Mouse (Mus musculus) midbrain, postnatal 0 days (tissue): ENCODE measurements at regions not wholly inside any gene's neighbourhood (a gene's known extent, or its start where the extent isn't known, plus 50 kb on each side); places are given as distances from the start of the nearest gene placed in this dataset.

ENCODE experiments used
- ATAC-seq: fragments of 200-750 bp; cut with Nextera tagmentation; 2 replicates; pipeline ENCODE4 v1.8.0; 2017; ENCODE audit warnings: moderate number of reproducible peaks, mild to moderate bottlenecking, moderate TSS enrichment, moderate library complexity; ENCODE audit not compliant: low FRiP score
- DNase-seq: peaks from one replicate; pipeline ENCODE4 v3.0.0-alpha.2; 2015; ENCODE audit warnings: low spot score
- H3K27ac ChIP-seq: fragments of 300-500 bp; sonication (generic); 2 replicates; pipeline ENCODE4 v1.5.1; 2014; ENCODE audit warnings: low read depth, mild to moderate bottlenecking, low read length, mixed read lengths
- H3K27me3 ChIP-seq: fragments of 300-500 bp; sonication (generic); 2 replicates; pipeline ENCODE4 v1.6.1; 2014; ENCODE audit warnings: low read length, control low read depth, mixed read lengths; ENCODE audit not compliant: insufficient read depth
- H3K36me3 ChIP-seq: fragments of 300-500 bp; sonication (generic); 2 replicates; pipeline ENCODE4 v1.6.1; 2014; ENCODE audit warnings: low read length, control low read depth, mixed read lengths; ENCODE audit not compliant: insufficient read depth
- H3K4me1 ChIP-seq: fragments of 300-500 bp; sonication (generic); 2 replicates; pipeline ENCODE4 v1.6.1; 2014; ENCODE audit warnings: mild to moderate bottlenecking, control low read depth, antibody characterized with exemption, low read length, mixed read lengths; ENCODE audit not compliant: insufficient read depth
- H3K4me2 ChIP-seq: fragments of 300-500 bp; sonication (generic); 2 replicates; pipeline ENCODE4 v1.6.1; 2014; ENCODE audit warnings: low read depth, mild to moderate bottlenecking, low read length, mixed read lengths; ENCODE audit not compliant: poor library complexity, severe bottlenecking
- H3K4me3 ChIP-seq: fragments of 300-500 bp; sonication (generic); 2 replicates; pipeline ENCODE4 v1.5.1; 2014; ENCODE audit warnings: low read depth, mild to moderate bottlenecking, low read length, moderate library complexity
- H3K9ac ChIP-seq: fragments of 300-500 bp; sonication (generic); replicated peaks from 2 replicates; pipeline ENCODE4 v1.6.1; 2014; ENCODE audit warnings: mild to moderate bottlenecking, low read length, moderate library complexity, mixed read lengths; ENCODE audit not compliant: poor library complexity, severe bottlenecking
- H3K9me3 ChIP-seq: fragments of 300-500 bp; sonication (generic); 2 replicates; pipeline ENCODE4 v1.6.1; 2016; ENCODE audit warnings: low read length, control low read depth
- CTCF ChIP-seq: IDR thresholded peaks from 2 replicates; pipeline ENCODE4 v1.5.1; 2016; ENCODE audit warnings: antibody characterized with exemption, mild to moderate bottlenecking
- WGBS: fragments of 180-500 bp; shearing (Covaris S2); extraction: QIAGEN DNeasy Blood & Tissue Kit; methylation state at CpG from one replicate; pipeline ENCODE4 v1.1.7; 2014; 5-methylcytosine and 5-hydroxymethylcytosine counted together

DNA sequence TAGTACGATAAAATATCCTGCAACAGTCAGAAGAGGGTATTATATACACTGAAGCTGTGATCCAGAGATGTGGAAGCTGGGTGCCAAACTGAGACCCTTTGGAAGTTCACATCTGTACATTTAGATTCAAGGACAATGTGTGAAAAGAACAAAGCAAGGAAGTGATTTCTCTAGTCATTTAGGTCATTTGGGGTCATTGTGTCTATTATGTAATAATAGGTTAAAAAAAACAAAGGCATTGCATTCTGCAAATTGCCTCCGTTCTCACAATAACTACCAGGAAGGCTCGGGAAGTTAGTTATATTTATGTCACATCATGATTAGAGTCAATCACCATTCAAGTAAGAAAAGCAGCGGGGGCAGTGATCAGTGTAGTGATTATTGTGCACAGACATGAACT lies 563.3 kb downstream of the Trim52 start:
- WGBS: 61% methylated on average over 4 of the region's 4 CpGs
- Histone ChIP-seq H3K9ac (no peak overlapping the region), H3K36me3 (no peaks in the 10 kb centered on the region), H3K4me3 (no peak overlapping the region), H3K4me2 (no peak overlapping the region), H3K27ac (no peak overlapping the region), H3K4me1 (no peaks in the 10 kb centered on the region), H3K9me3 (peaks cover 1% of the 10 kb centered on the region; the same call in 1 of the 2 replicates), H3K27me3 (no peaks in the 10 kb centered on the region)
- TF ChIP-seq CTCF: no peak
- DNase-seq: no peak
- ATAC-seq: no peak

DNA sequence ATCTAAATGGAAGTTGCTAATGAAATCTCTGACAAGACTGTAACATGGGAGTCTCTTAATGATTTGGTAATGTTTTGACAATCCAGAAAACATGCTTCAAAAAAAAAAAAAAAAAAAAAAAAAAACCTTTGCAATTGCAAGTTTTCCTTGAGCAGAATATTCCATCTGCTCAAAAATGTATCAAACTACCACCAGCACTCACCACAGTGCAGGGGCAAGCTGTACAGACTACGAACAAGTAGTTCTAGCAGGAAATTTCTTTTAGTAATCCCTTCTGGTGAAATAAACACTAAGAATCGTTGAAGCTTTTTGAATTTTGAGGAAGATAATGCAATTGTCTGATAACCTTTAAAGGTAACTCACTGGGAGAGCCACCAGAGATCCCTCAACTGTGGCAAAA lies 572.0 kb downstream of the Trim52 start:
- 58% methylated on average over 2 of the region's 2 CpGs for WGBS

DNA sequence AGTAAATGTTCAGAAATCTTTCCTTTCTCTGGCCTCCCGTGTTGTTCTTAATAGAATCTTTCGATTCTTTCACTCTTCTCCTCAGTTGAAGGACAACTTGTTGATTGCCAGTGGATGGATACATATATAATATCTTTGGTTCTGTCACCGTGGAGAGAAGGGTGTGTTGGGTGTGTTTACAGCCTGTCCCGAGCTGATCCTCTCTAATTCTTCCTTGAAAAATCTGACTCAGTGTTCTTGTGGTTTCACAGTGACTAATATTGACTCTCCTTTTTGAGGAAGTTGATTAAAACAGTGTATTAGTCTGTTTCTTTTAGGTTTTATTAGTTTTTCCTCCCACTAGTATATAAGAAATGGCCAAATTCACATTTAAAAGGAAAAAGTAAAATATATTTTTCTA lies 575.2 kb downstream of the Trim52 start:
- Histone ChIP-seq H3K36me3 (no peaks in the 10 kb centered on the region), H3K4me3 (no peak overlapping the region), H3K4me2 (no peak overlapping the region), H3K9me3 (no peaks in the 10 kb centered on the region), H3K9ac (no peak overlapping the region), H3K27ac (no peak overlapping the region), H3K27me3 (no peaks in the 10 kb centered on the region), H3K4me1 (no peaks in the 10 kb centered on the region)
- WGBS: 79% methylated on average over 4 of the region's 4 CpGs
- no peak for TF ChIP-seq CTCF
- DNase-seq (no peak), ATAC-seq (no peak)

More for the DNA sequence above, 572.0 kb downstream of the Trim52 start:
- ATAC-seq (no peak), DNase-seq (no peak)
- Histone ChIP-seq H3K9ac (no peak overlapping the region), H3K4me2 (no peak overlapping the region), H3K4me3 (no peak overlapping the region), H3K27me3 (no peaks in the 10 kb centered on the region), H3K36me3 (no peaks in the 10 kb centered on the region), H3K9me3 (no peaks in the 10 kb centered on the region), H3K27ac (no peak overlapping the region), H3K4me1 (no peaks in the 10 kb centered on the region)
- TF ChIP-seq CTCF: no peak

DNA sequence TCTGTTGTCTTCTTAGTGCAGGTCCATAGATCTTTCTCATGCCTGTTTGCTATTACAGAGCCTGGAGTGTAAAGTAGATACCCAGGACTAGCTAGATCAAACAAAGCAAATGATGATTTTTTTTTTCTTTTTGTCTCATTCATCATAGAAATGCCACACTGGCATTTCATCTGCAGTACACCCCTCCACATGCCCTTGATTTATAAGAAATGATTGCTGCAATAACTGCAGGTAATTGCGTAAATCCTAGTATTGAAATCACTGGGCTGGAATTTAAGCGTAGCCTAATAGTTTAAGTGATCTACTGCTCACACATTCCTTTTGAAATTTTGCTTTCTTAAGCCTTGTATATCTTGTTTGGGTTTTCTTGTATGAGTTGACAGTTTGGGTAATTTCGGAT lies 581.4 kb downstream of the Trim52 start:
- H3K27ac ChIP-seq: no peak overlapping the region
- H3K9ac ChIP-seq: no peak overlapping the region
- no peaks in the 10 kb centered on the region for H3K4me1 ChIP-seq
- no peak for ATAC-seq
- DNase-seq: no peak
- no peaks in the 10 kb centered on the region for H3K36me3 ChIP-seq
- no peaks in the 10 kb centered on the region for H3K27me3 ChIP-seq
- H3K9me3 ChIP-seq: no peaks in the 10 kb centered on the region
- H3K4me3 ChIP-seq: no peak overlapping the region
- no peak for TF ChIP-seq CTCF
- H3K4me2 ChIP-seq: no peak overlapping the region
- WGBS: 64% methylated on average over 3 of the region's 3 CpGs

DNA sequence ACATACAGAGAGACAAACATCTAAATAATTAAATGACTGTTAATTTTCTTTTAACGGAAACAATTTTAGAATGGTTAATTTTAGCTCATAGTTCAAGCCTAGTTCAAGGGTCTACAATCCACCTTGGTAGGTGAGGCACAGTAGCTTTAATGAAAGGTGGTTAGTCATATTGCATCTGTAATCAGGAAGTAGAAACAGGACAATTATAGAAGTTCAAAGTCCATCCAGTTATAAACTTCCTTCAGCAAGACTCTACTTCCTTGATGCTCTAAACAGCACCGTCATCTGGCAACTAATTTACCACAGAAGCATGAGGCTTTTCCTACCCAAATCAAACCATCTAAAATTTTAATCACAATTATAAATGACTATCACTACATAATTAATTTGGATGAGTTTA lies 608.0 kb downstream of the Trim52 start:
- no peak overlapping the region for H3K4me2 ChIP-seq
- ATAC-seq (no peak), DNase-seq (no peak)
- H3K27me3 ChIP-seq: no peaks in the 10 kb centered on the region
- no peaks in the 10 kb centered on the region for H3K4me1 ChIP-seq
- no peak overlapping the region for H3K27ac ChIP-seq
- H3K4me3 ChIP-seq: no peak overlapping the region
- H3K9ac ChIP-seq: no peak overlapping the region
- no peaks in the 10 kb centered on the region for H3K9me3 ChIP-seq
- 93% methylated on average over 2 of the region's 2 CpGs for WGBS
- no peak for TF ChIP-seq CTCF
- H3K36me3 ChIP-seq: no peaks in the 10 kb centered on the region

DNA sequence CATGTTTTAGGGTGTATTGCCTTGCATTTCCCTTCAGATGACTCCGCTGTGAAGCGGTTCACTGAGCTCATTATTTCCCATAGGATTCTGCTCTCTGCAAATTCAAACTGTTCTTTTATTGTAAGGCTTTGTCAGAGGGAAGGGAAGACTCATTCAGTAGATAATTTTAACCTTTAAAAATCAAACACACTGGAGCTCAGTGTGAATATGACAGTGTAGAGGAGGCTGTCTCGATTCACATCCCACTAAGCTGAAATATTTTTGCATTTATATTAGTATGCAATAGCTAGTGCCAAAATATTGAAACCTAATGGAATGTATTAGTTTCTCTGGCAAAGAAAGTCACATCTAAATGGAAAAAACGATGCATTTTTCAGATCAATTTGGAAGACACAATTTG lies 627.8 kb downstream of the Trim52 start:
- no peak for ATAC-seq
- Histone ChIP-seq H3K9me3 (no peaks in the 10 kb centered on the region), H3K9ac (no peak overlapping the region), H3K4me3 (no peak overlapping the region), H3K27ac (no peak overlapping the region), H3K27me3 (no peaks in the 10 kb centered on the region), H3K4me2 (no peak overlapping the region), H3K4me1 (no peaks in the 10 kb centered on the region), H3K36me3 (no peaks in the 10 kb centered on the region)
- DNase-seq: no peak
- TF ChIP-seq CTCF: no peak
- 59% methylated on average over 4 of the region's 4 CpGs for WGBS

DNA sequence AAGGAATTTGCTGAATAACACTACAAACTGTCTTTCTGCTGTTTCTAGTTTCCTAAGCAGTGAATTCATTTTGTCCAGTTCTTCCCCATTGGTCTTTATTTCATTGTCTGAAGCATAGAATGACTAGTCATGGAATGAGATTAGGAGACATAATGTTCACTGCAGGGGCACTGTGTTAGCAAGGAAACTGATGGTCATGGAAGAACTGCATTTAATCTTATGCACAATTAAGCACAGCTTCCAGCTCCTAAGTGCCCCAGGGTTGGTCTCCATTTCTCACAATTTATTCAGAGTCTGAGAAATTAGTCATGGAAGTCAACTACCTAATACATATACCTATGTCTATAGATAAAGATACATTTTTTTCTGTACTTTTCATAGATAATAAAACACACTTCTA lies 634.9 kb downstream of the Trim52 start:
- Histone ChIP-seq H3K4me3 (no peak overlapping the region), H3K4me1 (no peaks in the 10 kb centered on the region), H3K9ac (no peak overlapping the region), H3K9me3 (no peaks in the 10 kb centered on the region), H3K27ac (no peak overlapping the region), H3K27me3 (no peaks in the 10 kb centered on the region), H3K36me3 (no peaks in the 10 kb centered on the region), H3K4me2 (no peak overlapping the region)
- ATAC-seq (no peak), DNase-seq (peak; percentile 49)
- TF ChIP-seq CTCF: no peak
